Mouse (Mus musculus) thymus, adult 2 months (tissue): ENCODE results near the gene Miga2.

Experiments
- CTCF ChIP-seq: fragments of 200-500 bp; IDR thresholded peaks from 2 replicates; pipeline ENCODE4 v1.5.1; 2012; ENCODE audit warnings: mild to moderate bottlenecking, control low read depth, low read length, moderate library complexity, borderline replicate concordance; ENCODE audit not compliant: control insufficient read depth, poor library complexity, insufficient read depth; ENCODE audit errors: extremely low read depth
- POLR2A ChIP-seq: fragments of 200-500 bp; IDR thresholded peaks from 2 replicates; pipeline ENCODE4 v1.6.1; 2012; ENCODE audit warnings: mild to moderate bottlenecking, low read length, control low read depth, moderate library complexity; ENCODE audit not compliant: control insufficient read depth, poor library complexity, insufficient read depth; ENCODE audit errors: extremely low read depth

DNA sequence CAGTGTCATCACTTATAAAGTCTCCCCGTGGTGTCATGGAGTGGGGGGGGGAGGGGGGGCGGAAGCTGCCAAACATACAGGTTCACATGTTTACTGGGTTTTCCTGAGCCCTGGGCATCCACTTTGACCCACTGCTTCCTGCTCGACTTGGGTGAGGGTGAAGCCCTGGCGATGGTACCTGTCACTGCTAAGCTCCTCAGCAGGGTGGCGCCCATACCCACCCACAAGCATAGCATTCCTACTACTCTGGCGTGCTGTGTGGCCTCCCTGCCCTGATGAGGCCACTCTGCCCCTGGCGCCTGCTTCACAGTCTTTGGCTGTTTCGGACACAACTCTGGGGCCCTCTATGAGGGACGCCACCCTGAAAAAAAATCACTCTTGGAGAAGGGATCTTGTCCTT is 7.1 kb upstream of the Miga2 start:
- TF ChIP-seq POLR2A (no peak), CTCF (no peak)
